Mouse (Mus musculus) heart, embryonic 10.5 days (tissue): ENCODE data around the gene Zfp1. TPM values are rescaled to one million over a fixed set of nuclear protein-coding genes. Genes with fewer than 3 reads are reported as not detected.
A peak's percentile ranks its signal among the peaks of the same experiment; 100 is the strongest.

Experiments
- DNase-seq: peaks from one replicate; pipeline ENCODE4 v3.0.0-alpha.2; 2017; ENCODE audit warnings: low spot score
- H3K27ac ChIP-seq: fragments of 300-500 bp; sonication (generic); 2 replicates; pipeline ENCODE4 v1.5.1; 2016; ENCODE audit warnings: mild to moderate bottlenecking
- H3K27me3 ChIP-seq: fragments of 300-500 bp; sonication (generic); 2 replicates; pipeline ENCODE4 v1.6.1; 2016; ENCODE audit warnings: mild to moderate bottlenecking; ENCODE audit not compliant: poor library complexity, insufficient read depth, severe bottlenecking
- H3K36me3 ChIP-seq: fragments of 300-500 bp; sonication (generic); 2 replicates; pipeline ENCODE4 v1.6.1; 2016; ENCODE audit warnings: mild to moderate bottlenecking, moderate library complexity
- H3K4me1 ChIP-seq: fragments of 300-500 bp; sonication (generic); 2 replicates; pipeline ENCODE4 v1.6.1; 2016; ENCODE audit warnings: mild to moderate bottlenecking
- H3K4me3 ChIP-seq: fragments of 300-500 bp; sonication (generic); 2 replicates; pipeline ENCODE4 v1.5.1; 2016; ENCODE audit warnings: mild to moderate bottlenecking, moderate library complexity
- H3K9me3 ChIP-seq: fragments of 300-500 bp; sonication (generic); 2 replicates; pipeline ENCODE4 v1.6.1; 2016; ENCODE audit warnings: mild to moderate bottlenecking, moderate library complexity
- WGBS: fragments of 180-500 bp; shearing (Covaris S2); methylation state at CpG from one replicate; pipeline ENCODE4 v1.1.7; 2016; 5-methylcytosine and 5-hydroxymethylcytosine counted together
- polyA plus RNA-seq: library from polyadenylated mRNA; unstranded; fragments of >200 nt; fragmentation: Nextera tagmentation; extraction: Ambion mirVana; gene quantifications from 2 replicates; pipeline ENCODE4 v1.2.1, GENCODE M21; 2016

Gene Zfp1
- polyA plus RNA-seq, 1 experiment from 2014 or later, result 17.6 TPM

- DNase-seq, result no peak
- Histone ChIP-seq H3K4me3 (no peak overlapping the region), H3K27ac (no peak overlapping the region), H3K36me3 (no peaks in the 10 kb centered on the region), H3K9me3 (no peaks in the 10 kb centered on the region), H3K27me3 (no peaks in the 10 kb centered on the region), H3K4me1 (peaks cover 26% of the 10 kb centered on the region)
- 93% methylated on average over 2 of the region's 2 CpGs for WGBS
Observed at GRCm38 (mm10) chr8:111653524-111653923, 10.3 kb downstream of the Zfp1 start.

GRCm38 (mm10) chr8:111657312-111657854, 14.2 kb downstream of the Zfp1 start:
- Histone ChIP-seq H3K27me3 (no peaks in the 10 kb centered on the region), H3K4me3 (no peak overlapping the region), H3K9me3 (no peaks in the 10 kb centered on the region), H3K27ac (no peak overlapping the region), H3K4me1 (peaks cover 21% of the 10 kb centered on the region), H3K36me3 (peaks cover 17% of the 10 kb centered on the region)
- WGBS, result 40% methylated on average over 1 of the region's 1 CpGs
- no peak for DNase-seq

GRCm38 (mm10) chr8:111658819-111659423, 15.7 kb downstream of the Zfp1 start:
- Histone ChIP-seq H3K36me3 (peaks cover 17% of the 10 kb centered on the region), H3K4me1 (peaks cover 21% of the 10 kb centered on the region), H3K27ac (peak overlapping the region; percentile 62; the same call in 1 of the 2 replicates), H3K9me3 (no peaks in the 10 kb centered on the region), H3K4me3 (no peak overlapping the region), H3K27me3 (no peaks in the 10 kb centered on the region)
- WGBS, result 47% methylated on average over 6 of the region's 6 CpGs
- DNase-seq, result no peak

- 87% methylated on average over 3 of the region's 3 CpGs for WGBS
- Histone ChIP-seq H3K27ac (no peak overlapping the region), H3K36me3 (peaks cover 32% of the 10 kb centered on the region), H3K9me3 (no peaks in the 10 kb centered on the region), H3K27me3 (no peaks in the 10 kb centered on the region), H3K4me3 (no peak overlapping the region), H3K4me1 (peaks cover 12% of the 10 kb centered on the region)
- no peak for DNase-seq
Observed at GRCm38 (mm10) chr8:111662473-111662872, 19.3 kb downstream of the Zfp1 start.

GRCm38 (mm10) chr8:111666751-111667150, 23.6 kb downstream of the Zfp1 start:
- 80% methylated on average over 2 of the region's 2 CpGs for WGBS
- no peak for DNase-seq
- Histone ChIP-seq H3K4me1 (no peaks in the 10 kb centered on the region), H3K27me3 (no peaks in the 10 kb centered on the region), H3K4me3 (no peak overlapping the region), H3K9me3 (0 out of 2 replicates have a peak, but pooled peaks cover 3% of the 10 kb centered on the region), H3K27ac (no peak overlapping the region), H3K36me3 (peaks cover 53% of the 10 kb centered on the region)

GRCm38 (mm10) chr8:111676237-111676636, 33.0 kb downstream of the Zfp1 start:
- H3K27me3 ChIP-seq, result no peaks in the 10 kb centered on the region; the same call in 1 of the 2 replicates
- no peak overlapping the region for H3K27ac ChIP-seq
- 73% methylated on average over 8 of the region's 8 CpGs for WGBS
- no peak for DNase-seq
- H3K9me3 ChIP-seq, result 0 out of 2 replicates have a peak, but pooled peaks cover 4% of the 10 kb centered on the region
- no peak overlapping the region for H3K4me3 ChIP-seq
- peaks cover 6% of the 10 kb centered on the region for H3K36me3 ChIP-seq
- H3K4me1 ChIP-seq, result peaks cover 3% of the 10 kb centered on the region; the same call in 1 of the 2 replicates

- DNase-seq, result no peak
- Histone ChIP-seq H3K9me3 (0 out of 2 replicates have a peak, but pooled peaks cover 4% of the 10 kb centered on the region), H3K27me3 (no peaks in the 10 kb centered on the region; the same call in 1 of the 2 replicates), H3K4me3 (no peak overlapping the region), H3K4me1 (peaks cover 3% of the 10 kb centered on the region; the same call in 1 of the 2 replicates), H3K36me3 (no peaks in the 10 kb centered on the region), H3K27ac (no peak overlapping the region)
- WGBS, result 34% methylated on average over 3 of the region's 3 CpGs
Observed at GRCm38 (mm10) chr8:111678111-111678510, 34.9 kb downstream of the Zfp1 start.

- Histone ChIP-seq H3K4me1 (peaks cover 3% of the 10 kb centered on the region; the same call in 1 of the 2 replicates), H3K9me3 (0 out of 2 replicates have a peak, but pooled peaks cover 4% of the 10 kb centered on the region), H3K27me3 (no peaks in the 10 kb centered on the region; the same call in 1 of the 2 replicates), H3K27ac (no peak overlapping the region), H3K36me3 (no peaks in the 10 kb centered on the region), H3K4me3 (no peak overlapping the region)
- DNase-seq, result no peak
- 85% methylated on average over 7 of the region's 7 CpGs for WGBS
Observed at GRCm38 (mm10) chr8:111678848-111679247, 35.6 kb downstream of the Zfp1 start.

GRCm38 (mm10) chr8:111680423-111681028, 37.3 kb downstream of the Zfp1 start:
- peak overlapping the region; percentile 40 for H3K4me3 ChIP-seq
- H3K36me3 ChIP-seq, result no peaks in the 10 kb centered on the region
- no peaks in the 10 kb centered on the region; the same call in 1 of the 2 replicates for H3K27me3 ChIP-seq
- DNase-seq, result no peak
- H3K9me3 ChIP-seq, result 0 out of 2 replicates have a peak, but pooled peaks cover 4% of the 10 kb centered on the region
- no peak overlapping the region for H3K27ac ChIP-seq
- H3K4me1 ChIP-seq, result peaks cover 3% of the 10 kb centered on the region; the same call in 1 of the 2 replicates
- WGBS, result 33% methylated on average over 17 of the region's 17 CpGs

- DNase-seq, result no peak
- 0 out of 2 replicates have a peak, but pooled peaks cover 4% of the 10 kb centered on the region for H3K9me3 ChIP-seq
- WGBS, result 66% methylated on average over 11 of the region's 11 CpGs
- no peaks in the 10 kb centered on the region; the same call in 1 of the 2 replicates for H3K27me3 ChIP-seq
- peaks cover 3% of the 10 kb centered on the region; the same call in 1 of the 2 replicates for H3K4me1 ChIP-seq
- H3K36me3 ChIP-seq, result no peaks in the 10 kb centered on the region
- H3K27ac ChIP-seq, result no peak overlapping the region
- no peak overlapping the region for H3K4me3 ChIP-seq
Observed at GRCm38 (mm10) chr8:111681153-111681552, 38.0 kb downstream of the Zfp1 start.

- WGBS, result 23% methylated on average over 9 of the region's 9 CpGs
- DNase-seq, result no peak
- no peaks in the 10 kb centered on the region; the same call in 1 of the 2 replicates for H3K27me3 ChIP-seq
Observed at GRCm38 (mm10) chr8:111682521-111682920, 39.3 kb downstream of the Zfp1 start.

GRCm38 (mm10) chr8:111686881-111687280, 43.7 kb downstream of the Zfp1 start:
- Histone ChIP-seq H3K9me3 (no peaks in the 10 kb centered on the region), H3K27ac (no peak overlapping the region), H3K36me3 (no peaks in the 10 kb centered on the region), H3K27me3 (no peaks in the 10 kb centered on the region), H3K4me3 (no peak overlapping the region), H3K4me1 (no peaks in the 10 kb centered on the region)
- WGBS, result 80% methylated on average over 13 of the region's 13 CpGs
- DNase-seq, result no peak

More at GRCm38 (mm10) chr8:111682521-111682920, 39.3 kb downstream of the Zfp1 start:
- no peak overlapping the region for H3K4me3 ChIP-seq
- no peaks in the 10 kb centered on the region for H3K36me3 ChIP-seq
- peaks cover 3% of the 10 kb centered on the region; the same call in 1 of the 2 replicates for H3K4me1 ChIP-seq
- no peak overlapping the region for H3K27ac ChIP-seq
- no peaks in the 10 kb centered on the region for H3K9me3 ChIP-seq

- H3K27ac ChIP-seq, result no peak within 1 kb of the TSS
- 83% methylated on average over 2 of the region's 2 CpGs for WGBS
- H3K4me1 ChIP-seq, result peaks cover 16% of the 10 kb centered on the region
- no peaks in the 10 kb centered on the region for H3K27me3 ChIP-seq
- H3K36me3 ChIP-seq, result no peaks in the 10 kb centered on the region
- no peak for DNase-seq
- no peak within 1 kb of the TSS for H3K4me3 ChIP-seq
- H3K9me3 ChIP-seq, result no peaks in the 10 kb centered on the region
Observed at GRCm38 (mm10) chr8:111690960-111691445, 47.8 kb downstream of the Zfp1 start, which contains the start of gene Ctrb1. Ctrb1 (minus strand) TSS chr8:111691010.
